10 mouse cellular contexts compared by ENCODE assay signal in the genomic region with DNA sequence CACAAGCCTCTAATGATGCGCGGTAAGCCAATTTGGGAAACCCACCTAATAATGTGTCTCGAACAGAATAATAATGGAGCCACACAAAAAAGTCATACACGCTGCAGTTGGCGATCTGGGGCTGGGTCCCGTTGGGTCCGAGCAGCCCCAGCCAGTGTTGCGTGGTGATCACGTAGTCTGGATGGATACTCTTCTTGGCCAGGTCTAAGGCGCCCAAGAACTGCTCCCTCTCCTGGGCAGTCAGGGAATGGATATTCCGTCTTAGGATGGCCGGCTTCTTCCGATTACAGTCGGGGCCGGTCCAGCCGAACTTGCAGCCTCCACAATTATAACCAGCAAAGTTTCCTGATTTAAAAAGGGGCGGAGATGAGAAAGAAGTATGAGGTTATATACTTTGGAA. TPM values are rescaled to one million over a fixed set of nuclear protein-coding genes. Genes with fewer than 3 reads are reported as not detected.
DNase-seq lines count a peak whose midpoint lies in the region; ATAC-seq lines count a peak whose summit lies in the region.
"Had no signal": no experiment of that assay in that cellular context is flagged by ENCODE, and none has a peak within 500 bp of the region (broad histone marks: within the 10 kb centered on the region; RNA-seq: fewer than 3 reads in every experiment).

No protein-coding gene starts in this region.

- peak overlapping the region; percentile 20; the same call in 1 of the 2 replicates for H3K4me2 ChIP-seq in forebrain, embryonic 14.5 days (ENCODE audit: low read length)
- H3K4me2 ChIP-seq: embryonic facial prominence, embryonic 12.5 days had no signal

- H3K9ac ChIP-seq in forebrain, embryonic 14.5 days (ENCODE audit: low read length): no peak overlapping the region
- H3K9ac ChIP-seq: embryonic facial prominence, embryonic 12.5 days had no signal

- no peak overlapping the region for H3K4me3 ChIP-seq in forebrain, embryonic 14.5 days (ENCODE audit: low read depth, low read length)
- H3K4me3 ChIP-seq: embryonic facial prominence, embryonic 12.5 days; myocyte had no signal

- intact Hi-C loops in gastrocnemius, postnatal 36 days (cut with DNase I): no loop called here

- H3K36me3 ChIP-seq in forebrain, embryonic 14.5 days (ENCODE audit: control insufficient read depth, insufficient read depth, low read length): no peaks in the 10 kb centered on the region
- H3K36me3 ChIP-seq: embryonic facial prominence, embryonic 12.5 days had no signal

- no peaks in the 10 kb centered on the region for H3K9me3 ChIP-seq in forebrain, embryonic 14.5 days (replicated peaks; ENCODE audit: control insufficient read depth, low read length)
- H3K9me3 ChIP-seq: embryonic facial prominence, embryonic 12.5 days had no signal

- H3K27me3 ChIP-seq in forebrain, embryonic 14.5 days (replicated peaks; ENCODE audit: control insufficient read depth, insufficient read depth, low read length): no peaks in the 10 kb centered on the region
- H3K27me3 ChIP-seq: embryonic facial prominence, embryonic 12.5 days had no signal

- ATAC-seq in forebrain, embryonic 14.5 days: peak; percentile 40; the same call in 1 of the 2 replicates
- ATAC-seq in cerebellum, adult (ENCODE audit: insufficient number of reproducible peaks, low FRiP score, low TSS enrichment): no peak

- 56% methylated on average over 17 of the region's 17 CpGs for WGBS in forebrain, embryonic 14.5 days

- no peaks in the 10 kb centered on the region; the same call in 1 of the 2 replicates for H3K4me1 ChIP-seq in forebrain, embryonic 14.5 days (ENCODE audit: control insufficient read depth, insufficient read depth, low read length)
- H3K4me1 ChIP-seq: embryonic facial prominence, embryonic 12.5 days had no signal

- H3K27ac ChIP-seq in forebrain, embryonic 14.5 days (ENCODE audit: low read depth, low read length): no peak overlapping the region
- H3K27ac ChIP-seq: embryonic facial prominence, embryonic 12.5 days had no signal

- DNase-seq in gastrocnemius, adult 18-20 months (ENCODE audit: low spot score): peak; percentile 16
- DNase-seq in gastrocnemius, postnatal 36 days: no peak
- DNase-seq in ovary, postnatal 14 days (ENCODE audit: low spot score): peak; percentile 34
- DNase-seq in ovary, adult 18-20 months (ENCODE audit: low spot score): no peak
- DNase-seq in forebrain, embryonic 14.5 days (ENCODE audit: low spot score): no peak
- DNase-seq in kidney, postnatal 25 days: peak; percentile 55 to 59
- no peak for DNase-seq in thymus, postnatal 14 days

RNA-seq across cellular contexts. Expression of a gene that starts 9.1 kb away (rescaled TPM):
- under 1 TPM; 0.48 to 0.66 TPM for total RNA-seq in gastrocnemius, adult 18-20 months (2021)
- total RNA-seq in gastrocnemius, postnatal 36 days (2021): under 1 TPM; 0.38 to 0.42 TPM
- 7.9 and 8.7 TPM in 2 replicates for polyA plus RNA-seq in forebrain, embryonic 14.5 days (2014; fragmentation: Nextera tagmentation; extraction: Ambion mirVana)

Comparison
In these comparisons a context has a peak if more than half of its experiments do, and no peak if none do; other contexts are left out.
1. DNase-seq: peak in gastrocnemius, adult 18-20 months (single experiment), ovary, postnatal 14 days (single experiment) and kidney, postnatal 25 days (2 of 2); none in gastrocnemius, postnatal 36 days (0 of 2), ovary, adult 18-20 months (single experiment), forebrain, embryonic 14.5 days (single experiment) and thymus, postnatal 14 days (single experiment).